Mouse (Mus musculus): ENCODE data around the gene Nxn.

- TF ChIP-seq CTCF (IDR thresholded peaks at IDR 0.05; ENCODE audit: low read depth) (no peak), EP300 (IDR thresholded peaks at IDR 0.05; ENCODE audit: low read depth) (no peak)
Measured at GRCm38 (mm10) chr11:76352861-76353558, 45.9 kb downstream of the Nxn start.

Data from liver, embryonic 14.5 days (tissue).